Mouse (Mus musculus) adrenal gland, postnatal 10 days (tissue): ENCODE measurements at regions not wholly inside any gene's neighbourhood (a gene's known extent, or its start where the extent isn't known, plus 50 kb on each side); places are given as distances from the start of the nearest gene placed in this dataset.
A peak's percentile ranks its signal among the peaks of the same experiment; 100 is the strongest.
"Not testable (repeated sequence)": the region's sequence is repeated elsewhere in the genome, so short reads cannot be mapped to it uniquely, and the experiment has no call there.

Source experiments
- DNase-seq: peaks from one replicate; pipeline ENCODE4 v3.0.0; 2021; ENCODE audit warnings: mixed read lengths

GRCm38 (mm10) chr9:27453476-27453875 is 56.9 kb downstream of the Spata19 start:
- DNase-seq, result no peak

DNA sequence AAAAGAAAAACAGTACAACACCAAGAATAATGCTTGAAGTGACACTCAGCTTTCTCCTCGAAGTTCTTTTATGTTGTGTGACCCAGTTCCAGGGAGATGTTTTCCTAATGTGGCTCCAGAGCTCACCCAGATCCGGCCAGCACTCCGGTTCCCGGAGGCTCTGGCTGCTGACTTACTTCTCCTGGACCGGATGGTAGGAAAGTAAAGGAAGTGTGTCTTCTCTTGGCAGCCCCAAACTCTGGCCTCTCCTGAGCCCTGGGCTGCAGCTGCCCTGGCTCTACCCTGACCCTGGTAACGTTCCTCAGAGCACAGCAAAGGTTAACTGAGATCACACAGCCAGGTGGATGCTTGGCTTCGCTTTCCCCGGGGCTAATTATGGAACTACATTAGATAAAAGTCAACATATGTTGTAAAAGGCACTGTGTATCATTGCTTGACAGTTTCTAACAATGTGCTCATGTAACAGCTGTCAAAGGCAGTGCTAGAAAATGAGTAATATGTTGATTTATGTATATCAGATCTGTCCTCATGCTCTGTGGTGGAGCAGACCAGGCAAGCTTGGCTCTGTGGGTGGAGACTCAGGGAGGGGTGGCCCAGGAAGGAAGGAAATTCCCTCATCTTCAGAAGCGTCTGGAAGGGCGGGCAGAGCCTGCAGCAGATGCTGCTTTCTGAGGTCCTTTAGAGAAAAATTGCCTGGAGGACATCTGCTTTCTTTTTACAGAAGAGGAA is 57.5 kb downstream of the Spata19 start:
- DNase-seq, result no peak

GRCm38 (mm10) chr9:27458335-27459040 is 61.9 kb downstream of the Spata19 start:
- DNase-seq, result no peak

- no peak for DNase-seq
Measured at GRCm38 (mm10) chr9:27461029-27461428, 64.4 kb downstream of the Spata19 start.

- no peak for DNase-seq
Measured at GRCm38 (mm10) chr9:27464006-27464405, 67.4 kb downstream of the Spata19 start.

- DNase-seq, result no peak
Measured at GRCm38 (mm10) chr9:27475468-27475867, 78.9 kb downstream of the Spata19 start.

DNA sequence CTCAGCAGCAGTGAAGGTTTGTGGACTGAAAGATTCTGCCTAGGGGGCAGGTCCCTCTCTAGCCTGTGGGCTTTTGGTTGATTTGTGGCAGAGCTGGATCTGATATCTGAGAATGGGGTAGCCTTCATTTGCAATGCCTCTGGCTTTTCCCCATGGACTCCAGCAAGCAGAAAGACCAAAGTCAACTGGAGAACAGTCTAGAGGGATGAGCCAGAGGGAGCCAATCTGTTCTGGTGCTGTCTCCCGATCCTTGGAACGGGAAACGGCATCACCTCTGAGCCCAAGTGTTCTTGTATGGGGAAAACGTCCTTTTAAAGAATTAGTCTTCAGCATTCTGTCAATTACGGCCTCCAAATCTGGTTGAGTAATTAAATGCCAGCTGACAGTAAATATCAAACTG is 80.0 kb downstream of the Spata19 start:
- no peak for DNase-seq

GRCm38 (mm10) chr9:27477079-27477687 is 80.6 kb downstream of the Spata19 start:
- no peak for DNase-seq

DNA sequence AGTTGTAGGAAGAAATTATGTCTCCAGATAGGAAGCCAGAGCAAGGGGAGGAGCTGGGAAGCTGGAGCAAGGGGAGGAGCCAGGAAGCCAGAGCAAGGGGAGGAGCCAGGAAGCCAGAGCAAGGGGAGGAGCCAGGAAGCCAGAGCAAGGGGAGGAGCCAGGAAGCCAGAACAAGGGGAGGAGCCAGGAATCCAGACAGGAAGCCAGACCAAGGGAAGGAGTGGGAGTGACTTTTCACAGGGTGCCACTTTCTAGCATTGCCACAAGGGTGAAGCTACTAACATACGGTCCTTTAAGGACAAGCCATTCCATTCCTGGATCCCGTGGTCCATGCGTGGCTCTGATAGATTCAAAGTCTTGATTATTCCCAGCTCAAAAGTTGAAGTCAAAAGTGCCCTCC is 81.7 kb downstream of the Spata19 start:
- no peak for DNase-seq

- DNase-seq, result no peak
Measured at GRCm38 (mm10) chr9:27501816-27502215, 105.2 kb downstream of the Spata19 start.

GRCm38 (mm10) chr9:27509157-27509556 is 112.6 kb downstream of the Spata19 start:
- DNase-seq, result no peak

GRCm38 (mm10) chr9:27509711-27510110 is 113.1 kb downstream of the Spata19 start:
- DNase-seq, result no peak

GRCm38 (mm10) chr9:27511161-27511560 is 114.6 kb downstream of the Spata19 start:
- no peak for DNase-seq

GRCm38 (mm10) chr9:27515427-27516110 is 119.0 kb downstream of the Spata19 start:
- no peak for DNase-seq

- no peak for DNase-seq
Measured at GRCm38 (mm10) chr9:27518031-27518430, 121.4 kb downstream of the Spata19 start.

- DNase-seq, result no peak
Measured at GRCm38 (mm10) chr9:27519711-27520110, 123.1 kb downstream of the Spata19 start.

DNA sequence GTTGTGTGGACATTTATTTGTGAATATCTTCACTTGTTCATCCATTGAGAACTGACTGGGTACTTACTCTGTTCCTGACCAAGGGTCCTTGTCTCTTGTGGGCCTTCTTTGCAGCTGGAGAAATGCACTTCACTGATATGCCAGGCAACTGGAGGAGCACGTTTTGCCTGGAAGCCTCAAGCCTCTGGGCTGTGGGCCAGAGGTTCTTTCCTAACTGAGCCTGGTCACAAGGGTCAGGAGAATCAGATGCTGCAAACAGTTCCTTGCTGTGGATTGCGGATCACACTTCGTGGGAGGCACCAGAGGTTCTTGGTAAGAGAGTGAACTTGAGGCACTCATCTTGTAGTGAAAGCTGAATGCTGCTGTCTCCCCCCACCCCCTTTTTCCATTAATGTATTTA is 124.6 kb downstream of the Spata19 start:
- DNase-seq, result peak; percentile 47

GRCm38 (mm10) chr9:27526681-27527080 is 130.1 kb downstream of the Spata19 start:
- DNase-seq, result no peak

DNA sequence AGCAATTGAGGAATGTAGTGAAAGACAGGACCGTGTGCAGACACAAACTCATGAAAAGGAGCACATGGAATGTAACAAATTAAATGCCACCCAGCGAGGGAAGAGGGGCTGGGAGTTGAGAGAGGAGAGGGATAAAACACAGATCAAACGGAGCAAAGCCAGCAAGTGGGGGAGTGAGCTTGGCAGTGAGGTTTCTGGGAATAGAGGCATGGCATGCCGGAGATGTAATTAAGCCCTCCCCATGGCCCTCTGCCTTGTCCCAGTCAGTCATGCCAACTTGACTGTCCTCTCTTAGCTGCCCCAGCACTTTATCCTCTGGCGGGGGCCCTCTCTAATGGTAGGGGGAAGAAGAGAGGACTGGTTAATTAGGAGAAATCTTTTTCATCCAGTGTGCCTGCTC is 141.9 kb downstream of the Spata19 start:
- DNase-seq, result no peak

DNA sequence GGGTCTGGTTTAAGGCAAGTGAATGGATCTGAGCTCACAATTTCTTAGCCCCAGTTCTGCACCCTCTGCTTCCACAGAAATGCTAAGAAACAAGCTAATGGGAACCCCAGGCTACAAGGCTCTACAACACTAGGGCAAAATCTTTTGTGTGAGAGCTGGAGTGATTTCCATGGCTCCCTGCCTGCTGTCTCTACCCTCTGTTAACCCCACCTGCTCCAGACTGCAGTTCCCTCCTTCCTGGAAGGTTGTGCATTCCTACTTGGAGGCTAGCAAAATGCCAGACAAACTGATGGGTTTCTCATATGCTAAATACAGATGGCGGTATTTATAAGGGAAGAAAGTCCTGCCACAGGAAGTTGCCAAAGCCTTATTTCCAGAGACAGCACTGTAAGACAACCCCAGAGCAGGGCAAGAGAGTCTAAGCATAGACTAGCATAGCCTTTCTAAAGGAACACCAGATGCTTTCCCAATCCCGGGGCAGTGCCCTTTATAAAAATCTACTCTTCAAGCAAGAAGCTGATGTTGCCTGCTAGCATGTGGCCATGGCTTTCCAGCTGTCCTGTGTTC is 145.1 kb downstream of the Spata19 start:
- no peak for DNase-seq

DNA sequence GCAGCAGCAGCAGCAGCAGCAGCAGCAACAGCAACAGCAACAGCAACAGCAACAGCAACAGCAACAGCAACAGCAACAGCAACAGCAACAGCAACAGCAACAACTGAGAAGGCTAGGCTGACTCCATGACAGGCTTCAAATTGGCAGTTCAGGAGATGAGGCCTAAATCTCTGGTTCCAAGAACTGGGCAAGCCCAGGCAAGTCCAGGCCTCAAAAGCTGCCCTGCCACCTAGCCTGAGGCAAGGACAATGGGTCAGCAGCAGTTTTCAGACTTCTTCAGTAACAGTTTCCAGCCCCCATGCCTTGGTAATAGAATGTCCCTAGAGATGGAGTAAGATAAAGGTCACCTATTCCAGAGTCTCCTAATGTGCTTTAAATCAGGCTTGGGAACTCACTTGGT is 158.1 kb downstream of the Spata19 start:
- DNase-seq, result not testable (repeated sequence)
